Mouse (Mus musculus) inflammation-experienced regulatory T-cells, adult 6 months (primary cell): ENCODE measurements around the gene Fgf12. TPM values are rescaled to one million over a fixed set of nuclear protein-coding genes. Genes with fewer than 3 reads are reported as not detected.

ENCODE experiments used
- ATAC-seq: one replicate; pipeline ENCODE4 v1.8.0; 2017
- polyA plus RNA-seq, 3 experiments: library from polyadenylated mRNA; unstranded; fragments of 100-300 nt; shearing (Covaris generic); gene quantifications; one replicate each; pipeline ENCODE4 v1.2.1; 2017

Gene Fgf12
- polyA plus RNA-seq, 3 experiments from 2014 or later = 0.30 TPM; not detected in 2

DNA sequence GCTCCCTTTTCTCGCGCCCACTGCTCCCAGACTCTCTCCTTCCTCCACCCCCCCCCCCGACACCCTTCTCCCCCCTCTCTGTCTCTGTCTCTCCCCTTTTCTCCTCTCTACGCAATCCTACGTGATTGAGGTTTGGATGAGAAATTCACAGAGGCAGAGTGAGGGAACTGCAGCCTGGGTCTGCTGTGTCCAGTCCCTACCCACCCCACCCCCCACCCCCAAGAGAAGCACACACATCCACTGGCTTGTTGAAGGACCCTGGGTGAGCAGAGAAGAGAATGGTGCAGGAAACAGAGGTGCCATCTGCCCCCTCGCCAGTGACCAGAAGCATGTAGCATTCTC is 305.8 kb downstream of the Fgf12 start:
- ATAC-seq = no peak

DNA sequence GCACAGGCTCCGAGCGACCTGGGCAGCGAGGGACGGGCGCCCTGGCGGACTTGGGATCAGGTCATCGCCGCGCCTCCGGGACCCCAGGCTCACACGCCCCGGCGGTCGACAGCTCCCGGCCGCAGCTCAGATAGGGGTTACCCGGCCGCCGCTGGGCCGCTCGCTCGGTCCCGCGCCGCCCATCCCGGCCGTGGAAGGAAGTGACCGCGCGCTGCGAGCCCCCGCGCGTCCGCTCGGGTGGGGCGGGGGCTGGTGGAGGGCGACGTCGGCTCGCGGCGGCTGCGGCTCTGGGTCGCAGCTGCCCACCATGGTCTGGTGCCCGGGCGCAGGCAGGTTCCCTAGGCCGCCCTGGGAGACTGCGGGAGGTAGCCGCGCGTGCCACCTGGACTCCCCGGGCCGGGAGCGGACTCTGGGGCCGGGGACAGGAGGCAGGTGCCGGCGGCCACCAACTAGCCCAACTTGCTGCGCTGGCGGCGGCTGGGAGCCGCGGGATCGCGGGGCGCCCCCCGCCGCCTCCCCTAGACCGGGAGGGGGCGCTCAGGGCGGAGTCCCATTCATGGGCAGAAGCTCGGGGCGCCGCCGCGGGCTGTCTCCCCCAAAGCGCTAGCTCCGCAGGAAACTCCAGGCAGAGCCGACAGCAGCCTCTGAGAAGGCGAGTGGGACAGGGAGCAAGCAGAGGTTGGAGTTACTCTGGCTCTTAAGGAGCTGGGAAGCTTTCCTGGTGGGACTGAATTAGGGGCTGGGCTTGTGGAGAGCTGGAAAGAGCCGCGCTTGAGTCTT is 306.3 kb downstream of the Fgf12 start:
- ATAC-seq = no peak

GRCm38 (mm10) chr16:28445800-28446333 is 307.0 kb downstream of the Fgf12 start:
- no peak for ATAC-seq

DNA sequence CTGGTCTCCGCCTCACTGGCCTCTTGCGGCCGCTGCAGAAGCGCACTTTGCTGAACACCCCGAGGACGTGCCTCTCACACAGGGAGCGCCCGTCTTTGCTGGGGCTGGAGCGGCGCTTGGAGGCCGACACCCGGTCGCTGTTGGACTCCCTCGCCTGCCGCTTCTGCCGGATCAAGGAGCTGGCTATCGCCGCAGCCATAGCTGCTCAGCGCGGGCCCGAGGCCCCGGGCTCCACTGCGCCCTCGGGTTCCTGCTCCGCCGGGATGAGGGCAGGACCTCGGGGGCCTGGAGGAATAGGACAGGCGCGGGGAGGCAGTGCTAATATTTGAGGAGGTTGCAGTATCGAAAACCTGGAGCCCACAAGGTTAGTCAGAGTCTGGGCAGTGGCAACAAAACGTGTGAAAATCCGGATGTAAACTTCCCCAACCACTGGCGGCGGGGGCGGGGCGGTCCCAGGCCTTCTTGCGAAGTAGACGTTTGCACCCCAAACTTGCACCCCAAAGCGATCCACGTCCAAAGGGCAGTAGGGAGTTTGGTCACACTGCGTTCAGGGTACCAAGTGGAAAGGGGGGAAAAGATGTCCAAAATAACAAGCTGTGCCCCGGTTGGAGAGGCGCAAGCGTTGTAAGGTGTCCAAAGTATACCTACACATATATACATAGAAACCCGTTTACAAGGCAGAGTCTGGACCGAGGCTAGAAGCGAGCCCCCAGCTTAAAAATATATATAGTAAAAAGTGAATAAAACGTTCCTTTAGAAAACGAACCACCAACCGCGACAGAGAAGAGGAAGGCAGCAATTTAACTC is 307.7 kb downstream of the Fgf12 start:
- no peak for ATAC-seq

DNA sequence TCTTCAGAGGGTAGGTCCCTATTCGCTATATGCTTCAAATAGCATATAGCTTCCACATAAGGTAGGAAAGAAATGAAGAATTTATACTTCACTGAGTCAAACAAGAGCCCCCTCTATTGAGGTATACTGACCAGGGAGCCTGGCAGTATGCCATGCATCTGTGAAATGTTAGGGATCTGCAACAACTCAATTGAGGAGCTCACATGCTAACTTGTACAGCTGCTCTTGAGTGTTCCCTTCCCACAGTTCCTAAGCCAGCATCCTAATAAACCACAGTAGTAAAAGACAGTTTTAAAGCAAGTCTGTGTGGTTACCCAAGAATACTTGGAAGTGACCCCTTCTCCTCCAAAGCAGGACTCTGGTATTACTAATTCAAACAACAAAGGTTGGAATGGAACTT is 331.3 kb downstream of the Fgf12 start:
- ATAC-seq = no peak

GRCm38 (mm10) chr16:28419693-28420299 is 333.1 kb downstream of the Fgf12 start:
- no peak for ATAC-seq

DNA sequence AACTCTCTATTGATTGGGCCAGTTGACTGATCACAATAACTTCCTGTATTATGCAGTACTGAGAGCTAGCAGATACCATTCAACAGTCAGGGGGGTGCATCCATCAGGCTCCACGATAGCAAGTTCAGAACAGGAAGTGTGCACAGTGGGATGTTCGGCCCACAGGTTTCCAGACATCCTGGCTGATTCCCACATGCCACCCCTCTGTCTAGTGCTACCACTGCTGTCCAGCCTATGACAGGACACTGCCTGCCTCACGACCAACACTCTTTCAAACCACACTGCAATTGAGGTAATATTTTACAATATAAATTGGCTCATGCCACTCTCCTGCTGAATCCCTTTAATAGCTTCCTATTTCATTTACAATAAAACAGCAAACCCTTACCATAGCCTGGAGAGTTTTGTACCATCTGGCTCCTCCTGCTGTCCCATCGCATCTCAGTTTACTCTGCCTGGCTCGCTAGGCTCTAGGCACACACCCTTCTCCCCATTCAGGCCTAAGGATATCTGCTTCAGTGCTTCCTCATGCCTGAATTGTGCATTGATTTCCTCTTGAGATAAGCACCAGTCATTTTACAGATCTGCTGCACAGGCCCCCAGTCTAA is 341.6 kb downstream of the Fgf12 start:
- no peak for ATAC-seq

DNA sequence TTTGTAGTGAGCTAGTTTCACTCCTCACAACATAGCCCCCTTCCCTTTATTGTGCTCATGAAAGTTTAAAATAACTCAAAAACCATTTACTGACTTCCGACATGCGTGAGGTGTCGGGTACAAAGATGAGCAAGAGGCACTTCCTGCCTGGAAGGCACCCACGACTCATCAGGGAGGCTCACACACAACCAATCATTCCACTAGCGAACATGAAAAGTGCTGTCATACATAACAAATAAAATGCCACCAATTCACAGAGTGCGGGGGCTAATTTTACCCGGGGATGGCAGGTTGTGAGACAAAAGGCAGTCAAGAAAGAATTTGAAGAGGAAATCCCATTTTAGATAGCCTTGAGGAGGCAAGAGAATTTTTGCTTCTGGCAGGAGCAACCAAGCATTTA is 344.6 kb downstream of the Fgf12 start:
- ATAC-seq = no peak

DNA sequence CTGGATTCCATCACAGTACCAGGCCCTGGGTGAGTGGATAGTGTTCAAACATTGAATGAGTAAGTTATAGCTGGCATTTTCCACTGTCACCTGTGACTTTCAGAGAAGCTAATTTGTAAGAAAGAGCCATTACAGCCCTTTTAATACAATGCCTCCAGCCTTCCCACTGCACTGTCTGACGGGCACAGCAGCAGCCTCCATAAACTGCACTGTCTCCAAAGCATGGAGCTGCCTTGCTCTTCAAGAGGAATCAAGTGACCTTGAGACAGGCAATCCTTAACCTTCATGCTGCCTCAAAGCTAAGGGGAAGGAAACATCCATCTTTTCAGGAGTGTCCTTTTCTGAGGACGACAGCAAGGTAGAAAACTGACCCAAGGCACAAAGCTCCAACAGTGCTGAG is 345.0 kb downstream of the Fgf12 start:
- ATAC-seq = no peak

DNA sequence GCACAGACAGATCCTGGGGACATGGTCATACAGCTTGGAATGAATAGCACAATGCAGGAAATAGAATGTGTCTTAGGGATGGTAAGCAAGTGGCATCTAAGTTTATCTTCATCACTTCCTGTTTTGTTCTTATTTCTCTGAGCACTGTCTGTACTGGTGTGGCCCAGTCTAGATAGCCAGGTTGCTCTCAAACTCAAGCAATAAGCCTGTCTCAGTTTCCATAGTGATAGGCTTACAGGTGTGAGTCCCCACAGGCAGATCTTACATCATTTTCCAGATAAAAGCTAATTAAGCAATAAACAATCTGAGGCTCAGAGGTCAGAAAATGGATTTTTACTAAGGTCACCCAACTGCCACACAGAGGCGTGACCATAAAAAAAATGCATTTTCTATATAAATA is 348.7 kb downstream of the Fgf12 start:
- no peak for ATAC-seq

DNA sequence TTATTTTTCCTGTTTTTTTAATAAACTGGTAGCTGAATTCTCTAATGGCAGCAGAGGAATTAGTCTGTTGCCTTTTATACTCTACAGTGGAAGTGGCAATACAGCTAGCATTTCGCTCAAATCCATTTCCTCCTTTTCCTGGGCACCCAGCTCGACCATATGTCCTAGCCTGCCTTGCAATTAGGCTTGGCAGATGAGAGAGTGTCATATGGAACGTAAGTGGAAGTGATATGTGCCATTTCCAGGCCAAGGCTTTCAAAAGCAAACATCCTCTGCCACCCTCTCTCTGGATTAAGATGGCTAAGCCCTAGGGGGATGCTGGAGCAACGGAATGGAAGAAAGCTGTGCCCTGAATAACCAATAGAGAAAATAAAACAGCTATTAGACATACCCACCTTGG is 350.2 kb downstream of the Fgf12 start:
- ATAC-seq = no peak

DNA sequence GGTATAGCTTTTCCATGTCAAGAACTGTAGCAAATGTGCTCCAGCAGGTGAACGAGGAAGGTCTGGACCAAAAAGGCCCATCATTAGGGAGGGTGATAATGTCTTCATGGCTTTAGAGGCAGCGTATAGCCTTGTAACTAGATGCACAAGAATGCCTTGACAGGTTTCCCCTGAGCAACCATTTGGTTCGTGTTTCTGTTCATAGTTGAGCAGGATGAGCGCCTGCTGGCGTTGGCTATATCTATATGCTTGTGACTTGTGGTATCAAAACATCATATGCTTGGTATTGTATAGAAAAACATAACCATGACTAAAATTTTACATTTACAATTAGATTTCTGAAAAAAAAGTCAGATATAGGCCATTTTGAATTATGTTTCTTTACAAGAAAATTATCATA is 361.6 kb downstream of the Fgf12 start:
- no peak for ATAC-seq

DNA sequence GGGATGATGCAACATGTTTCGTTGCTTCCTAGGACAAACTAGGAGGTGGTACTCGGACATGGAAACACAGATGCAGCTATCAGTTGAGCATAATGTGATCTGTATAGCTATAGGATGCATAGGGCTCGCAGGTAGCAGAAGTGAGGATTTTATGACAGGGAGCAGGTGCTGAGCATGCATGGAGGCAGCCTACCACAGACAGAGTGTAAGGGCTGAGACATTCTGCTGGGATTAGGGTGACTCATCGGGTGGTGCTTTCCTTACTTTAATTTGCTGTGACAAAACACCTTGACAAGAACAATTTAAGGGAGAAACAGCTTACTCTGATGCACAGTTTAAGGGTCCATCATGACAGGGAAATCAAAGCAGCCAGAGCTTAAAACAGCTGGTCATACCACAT is 363.8 kb downstream of the Fgf12 start:
- ATAC-seq = no peak

- no peak for ATAC-seq
Observed at GRCm38 (mm10) chr16:28374790-28375189, 378.1 kb downstream of the Fgf12 start.

DNA sequence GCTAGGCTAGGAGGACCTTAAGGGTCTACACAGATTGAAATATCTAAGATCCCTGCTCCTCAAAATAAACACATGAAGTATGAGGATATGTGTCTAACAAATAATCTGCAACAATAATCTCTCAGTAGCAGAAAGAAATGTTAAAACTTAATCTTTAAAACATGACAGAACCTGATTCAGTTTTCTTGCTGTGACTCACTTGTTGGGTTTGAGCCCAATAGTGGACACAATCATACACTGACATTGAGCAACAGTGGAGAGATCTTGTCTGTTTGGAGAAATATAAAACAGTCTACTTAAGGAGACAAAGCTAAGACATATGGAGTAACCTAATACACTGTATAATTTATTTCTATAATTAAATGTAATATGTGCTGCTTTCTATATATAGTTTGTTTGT is 379.6 kb downstream of the Fgf12 start:
- ATAC-seq = no peak

DNA sequence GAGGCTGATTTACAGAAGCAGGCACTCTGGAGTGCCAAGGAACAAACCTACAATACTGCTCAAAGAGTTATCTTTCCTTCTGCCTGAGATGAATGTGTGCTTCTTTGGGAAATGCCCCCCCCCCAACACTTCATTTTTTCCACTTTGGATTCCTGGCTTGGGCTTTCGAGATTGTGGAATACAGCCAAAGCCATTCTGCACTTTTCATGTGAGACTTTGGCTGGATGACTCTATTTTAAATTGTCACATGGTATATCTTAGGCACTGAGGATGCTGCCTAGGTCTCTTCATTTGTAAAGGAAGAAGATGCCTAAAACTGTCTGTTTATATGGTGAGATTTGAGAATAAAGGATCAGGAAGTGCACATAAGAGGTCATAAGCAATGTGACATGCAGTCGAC is 402.2 kb downstream of the Fgf12 start:
- no peak for ATAC-seq

GRCm38 (mm10) chr16:28345323-28345722 is 407.5 kb downstream of the Fgf12 start:
- no peak for ATAC-seq

DNA sequence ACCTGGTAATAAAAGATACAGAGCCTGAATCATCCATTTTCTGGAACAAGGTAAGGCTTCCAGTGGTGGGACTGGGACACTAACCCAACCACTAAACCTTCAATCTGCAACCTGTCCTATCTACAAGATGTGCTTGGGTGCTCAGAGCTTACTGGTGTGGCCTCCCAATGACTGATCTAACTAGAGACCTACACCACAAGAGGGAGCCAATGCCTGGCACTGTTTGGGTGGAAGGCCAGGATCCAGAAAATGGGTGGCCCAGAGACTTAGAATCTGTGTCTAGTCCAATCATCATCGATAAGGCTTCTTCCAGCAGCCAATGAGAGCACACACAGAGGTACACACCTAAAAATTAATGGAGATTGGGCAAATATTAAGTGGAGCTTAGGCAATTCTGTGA is 414.9 kb downstream of the Fgf12 start:
- no peak for ATAC-seq

DNA sequence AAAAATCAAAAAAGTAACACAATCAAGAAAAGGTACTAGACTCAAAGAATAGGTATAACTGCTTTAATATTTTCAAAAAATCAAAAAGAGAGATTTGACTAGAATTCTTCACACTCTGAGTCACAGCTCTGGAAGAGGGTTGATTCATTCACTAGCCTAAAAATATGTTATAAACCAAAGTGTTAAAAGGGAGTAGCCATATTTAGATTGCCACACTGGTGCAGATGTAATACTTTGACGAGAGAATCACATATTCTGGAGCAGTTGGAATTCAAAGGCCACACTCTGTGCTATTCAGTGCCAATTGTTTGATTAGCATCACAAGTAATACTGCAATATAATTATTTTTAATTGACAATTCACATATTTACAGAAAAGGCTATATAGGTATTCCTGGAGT is 416.2 kb downstream of the Fgf12 start:
- no peak for ATAC-seq

GRCm38 (mm10) chr16:28335025-28335424 is 417.8 kb downstream of the Fgf12 start:
- no peak for ATAC-seq

DNA sequence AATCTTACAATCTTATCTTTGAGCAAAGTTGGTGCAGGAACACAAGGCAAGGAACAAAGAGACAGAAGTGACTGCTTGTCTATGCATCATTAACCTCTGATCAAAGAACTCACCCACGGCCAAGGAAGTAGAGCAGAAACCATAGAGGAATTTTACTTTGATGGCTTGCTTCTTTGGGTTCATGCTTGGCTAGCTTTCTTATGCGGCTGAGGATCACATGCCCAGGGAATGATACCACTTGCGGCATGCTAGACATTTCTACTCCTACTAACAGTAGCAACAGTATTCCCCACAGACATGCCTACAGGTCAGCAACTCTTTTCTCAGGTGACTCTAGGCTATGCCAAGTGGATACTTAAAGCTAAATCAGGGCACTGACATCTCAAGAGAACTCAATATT is 429.3 kb downstream of the Fgf12 start:
- no peak for ATAC-seq

GRCm38 (mm10) chr16:28311618-28312017 is 441.2 kb downstream of the Fgf12 start:
- no peak for ATAC-seq

GRCm38 (mm10) chr16:28303889-28304288 is 449.0 kb downstream of the Fgf12 start:
- ATAC-seq = no peak
